Mouse (Mus musculus) 3134 (cell line): ENCODE data around the gene Tmc3.

Experiments used
- DNase-seq: peaks from one replicate; pipeline ENCODE4 v3.0.0-alpha.2; 2011; ENCODE audit warnings: low spot score; ENCODE audit not compliant: insufficient read length; ENCODE audit errors: extremely low read depth

The Tmc3 gene

DNA sequence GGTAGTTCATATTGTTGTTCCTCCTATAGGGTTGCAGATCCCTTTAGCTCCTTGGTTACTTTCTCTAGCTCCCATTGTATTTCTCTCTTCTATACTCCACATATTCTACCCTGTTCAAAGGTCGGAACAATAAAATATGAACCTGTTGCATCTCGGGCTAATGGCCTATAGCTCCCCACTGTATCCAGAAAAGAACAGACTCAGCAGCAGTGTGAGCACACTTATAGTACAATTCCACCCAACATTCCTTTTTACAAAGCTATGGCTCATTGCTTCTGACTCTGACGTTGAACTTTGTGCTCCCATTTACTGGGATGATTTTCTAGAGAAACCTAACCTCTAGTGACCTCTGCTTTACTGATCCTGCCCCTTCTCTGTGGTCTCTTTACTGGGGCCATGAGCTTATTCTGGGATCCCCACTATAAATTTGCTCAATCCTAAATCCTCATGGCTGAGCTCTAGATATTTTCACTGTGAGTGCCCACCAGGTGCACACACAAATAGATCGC, 81.4 kb downstream of the Tmc3 start:
- DNase-seq, result no peak

DNA sequence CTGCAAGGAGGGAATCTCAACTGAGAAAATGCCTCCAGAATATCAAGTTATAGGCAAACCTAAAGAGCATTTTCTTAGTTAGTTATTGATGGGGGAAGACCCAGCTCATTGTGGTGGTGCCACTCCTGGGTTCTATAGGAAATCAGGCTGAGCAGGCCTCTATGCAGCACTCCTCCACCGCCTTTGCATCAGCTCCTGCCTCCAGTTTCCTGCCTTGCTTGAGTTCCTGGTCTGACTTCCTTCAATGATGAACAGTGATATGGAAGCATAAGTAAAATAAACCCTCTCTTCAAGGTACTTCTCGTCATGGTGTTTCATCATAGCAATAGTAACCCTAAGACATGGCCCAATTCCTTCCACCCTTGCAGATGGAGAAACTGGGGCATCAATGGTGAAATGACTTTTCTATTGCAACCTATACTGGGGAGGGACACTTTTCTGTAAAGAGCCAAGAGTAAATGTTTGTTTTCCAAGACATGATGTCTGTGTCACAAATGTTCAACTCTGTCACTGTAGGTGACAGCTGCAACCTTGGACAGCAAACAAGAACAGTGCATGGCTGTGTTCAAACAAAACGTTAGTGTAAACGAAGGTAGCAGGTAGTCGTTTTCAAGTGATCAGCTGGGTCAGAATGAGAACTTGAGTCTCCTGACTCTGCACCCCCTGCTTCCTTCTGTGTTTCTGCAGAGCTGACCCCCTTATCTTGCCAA, 83.4 kb downstream of the Tmc3 start:
- no peak for DNase-seq

DNA sequence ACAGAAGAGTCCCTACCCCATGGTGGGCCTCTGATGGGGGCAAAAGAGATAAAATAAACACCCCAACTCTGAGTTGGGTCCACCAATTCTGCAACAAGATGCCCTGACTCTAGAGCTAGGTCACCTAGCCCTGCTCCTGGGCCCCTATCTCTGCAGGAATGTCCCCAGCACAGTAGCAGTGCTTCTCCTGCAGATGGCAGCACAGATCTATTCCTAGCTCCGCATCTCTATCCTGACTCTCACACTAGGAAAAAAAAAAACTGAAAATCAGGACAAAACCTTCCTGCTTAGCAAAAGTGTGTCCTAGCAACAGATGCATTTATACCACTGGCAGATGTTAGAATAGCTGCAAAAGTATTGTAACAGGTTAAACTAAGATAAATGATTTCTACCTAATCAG, 84.0 kb downstream of the Tmc3 start:
- no peak for DNase-seq

DNA sequence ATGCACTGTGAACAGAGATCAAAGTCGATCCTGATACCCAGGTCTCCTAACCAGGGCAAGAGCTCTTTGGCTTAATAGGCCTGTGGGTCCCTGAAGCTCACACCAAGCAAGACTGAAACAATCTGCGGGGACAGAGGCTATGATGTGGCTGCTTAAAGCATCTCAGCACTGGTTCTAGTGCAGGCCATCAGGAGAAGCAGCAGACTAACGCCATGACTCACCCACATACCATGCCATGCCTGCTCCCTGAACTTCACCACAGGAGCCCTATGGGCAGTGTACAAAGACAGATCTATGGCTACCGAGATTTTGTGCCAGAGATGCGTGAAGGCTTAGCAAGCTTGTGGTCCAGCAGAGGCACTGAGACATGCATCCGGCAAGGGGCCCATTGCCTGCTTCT, 86.8 kb downstream of the Tmc3 start:
- peak; percentile 18 for DNase-seq
